Mouse (Mus musculus): ENCODE measurements around the gene Gm10521.

- TF ChIP-seq EP300 (IDR thresholded peaks at IDR 0.05; ENCODE audit: low read depth) (no peak), CTCF (IDR thresholded peaks at IDR 0.05; ENCODE audit: low read depth) (no peak)
Observed at GRCm38 (mm10) chr1:171921641-171922040, 26.2 kb downstream of the Gm10521 start.

Measured in liver, postnatal 0 days (tissue).